Mouse (Mus musculus) liver, adult 2 months (tissue): Measurements from ENCODE around the gene Pa2g4. TPM values are rescaled to one million over a fixed set of nuclear protein-coding genes. Genes with fewer than 3 reads are reported as not detected.
"Not testable (repeated sequence)": the region's sequence is repeated elsewhere in the genome, so short reads cannot be mapped to it uniquely, and the experiment has no call there.

Experiments used
- DNase-seq: peaks from one replicate; pipeline ENCODE4 v3.0.0-alpha.2; 2011; ENCODE audit warnings: low read depth, low spot score; ENCODE audit errors: extremely low read depth
- H3K27ac ChIP-seq: fragments of 200-500 bp; replicated peaks from 2 replicates; pipeline ENCODE4 v1.5.1; 2012; ENCODE audit warnings: low read depth, mild to moderate bottlenecking, control low read depth, inconsistent platforms, low read length; ENCODE audit not compliant: insufficient read depth
- H3K27me3 ChIP-seq: fragments of 200-500 bp; 2 replicates; pipeline ENCODE4 v1.6.1; 2012; ENCODE audit warnings: mild to moderate bottlenecking, moderate library complexity, low read length, inconsistent platforms; ENCODE audit not compliant: control insufficient read depth, insufficient read depth
- H3K36me3 ChIP-seq: fragments of 200-500 bp; 2 replicates; pipeline ENCODE4 v1.6.1; 2012; ENCODE audit warnings: low read length, inconsistent platforms; ENCODE audit not compliant: control insufficient read depth, insufficient read depth
- H3K4me1 ChIP-seq: fragments of 200-500 bp; 2 replicates; pipeline ENCODE4 v1.6.1; 2011; ENCODE audit warnings: low read length; ENCODE audit not compliant: control insufficient read depth, insufficient read depth
- H3K4me3 ChIP-seq: fragments of 200-500 bp; 2 replicates; pipeline ENCODE4 v1.5.1; 2011; ENCODE audit warnings: low read depth, mild to moderate bottlenecking, control low read depth, low read length, moderate library complexity; ENCODE audit not compliant: insufficient read depth
- H3K79me2 ChIP-seq: fragments of 200-500 bp; 2 replicates; pipeline ENCODE4 v1.6.1; 2012; ENCODE audit warnings: inconsistent platforms, mild to moderate bottlenecking, low read length, moderate library complexity; ENCODE audit not compliant: control insufficient read depth, insufficient read depth
- H3K9ac ChIP-seq: fragments of 200-500 bp; 2 replicates; pipeline ENCODE4 v1.6.1; 2012; ENCODE audit warnings: low read depth, mild to moderate bottlenecking, control low read depth, inconsistent platforms, low read length
- CTCF ChIP-seq: fragments of 200-500 bp; IDR thresholded peaks from 2 replicates; pipeline ENCODE4 v1.5.1; 2011; ENCODE audit warnings: low read depth, low read length, control low read depth
- POLR2A ChIP-seq: fragments of 200-500 bp; IDR thresholded peaks from 2 replicates; pipeline ENCODE4 v1.6.1; 2011; ENCODE audit warnings: low read length, control low read depth; ENCODE audit not compliant: insufficient read depth; ENCODE audit errors: extremely low read depth
- WGBS: fragments of 180-500 bp; shearing (Covaris S2); methylation state at CpG from one replicate; pipeline ENCODE4 v1.1.7; 2018; 5-methylcytosine and 5-hydroxymethylcytosine counted together
- polyA plus RNA-seq: library from polyadenylated mRNA; depleted of rRNA; stranded (reverse); fragments of >200 nt; gene quantifications from 2 replicates; pipeline ENCODE4 v1.2.3, GENCODE M21; 2012
- total RNA-seq: library from RNA; depleted of rRNA; stranded (reverse); fragments of >200 nt; gene quantifications from 2 replicates; pipeline ENCODE4 v1.2.3, GENCODE M21; 2014

Pa2g4 gene
- total and polyA plus RNA-seq, 2 experiments = 17.6 to 24.7 TPM

- no peak for DNase-seq
- Histone ChIP-seq H3K36me3 (peaks cover 87% of the 10 kb centered on the region), H3K27ac (no peak overlapping the region), H3K79me2 (no peaks in the 10 kb centered on the region), H3K4me1 (no peaks in the 10 kb centered on the region), H3K4me3 (no peak overlapping the region), H3K27me3 (no peaks in the 10 kb centered on the region), H3K9ac (no peak overlapping the region)
- TF ChIP-seq CTCF (peak; percentile 66; the same call in 1 of the 2 replicates), POLR2A (no peak)
- 92% methylated on average over 2 of the region's 2 CpGs for WGBS
These were observed 9.3 kb upstream of the Pa2g4 start for GRCm38 (mm10) chr10:128575063-128575462.

GRCm38 (mm10) chr10:128565206-128565787, 490 bp downstream of the Pa2g4 start:
- peak; percentile 57 for DNase-seq
- H3K36me3 ChIP-seq = peaks cover 38% of the 10 kb centered on the region
- WGBS = 1% methylated on average over 46 of the region's 46 CpGs

GRCm38 (mm10) chr10:128563544-128563943, 2.2 kb downstream of the Pa2g4 start:
- H3K9ac ChIP-seq = no peak overlapping the region
- no peak for TF ChIP-seq CTCF
- no peaks in the 10 kb centered on the region for H3K27me3 ChIP-seq
- no peak for DNase-seq
- peaks cover 7% of the 10 kb centered on the region; the same call in 1 of the 2 replicates for H3K79me2 ChIP-seq
- no peak overlapping the region for H3K4me3 ChIP-seq
- H3K4me1 ChIP-seq = peaks cover 6% of the 10 kb centered on the region
- H3K36me3 ChIP-seq = peaks cover 39% of the 10 kb centered on the region
- 83% methylated on average over 6 of the region's 6 CpGs for WGBS
- H3K27ac ChIP-seq = no peak overlapping the region

More at GRCm38 (mm10) chr10:128565206-128565787, 490 bp downstream of the Pa2g4 start:
- Histone ChIP-seq H3K4me1 (peaks cover 6% of the 10 kb centered on the region), H3K9ac (peak overlapping the region; percentile 92), H3K27me3 (no peaks in the 10 kb centered on the region), H3K79me2 (peaks cover 7% of the 10 kb centered on the region; the same call in 1 of the 2 replicates), H3K27ac (peak overlapping the region; percentile 69), H3K4me3 (peak overlapping the region; percentile 83)
- 0 out of 2 replicates have a peak, but pooled peaks have one; percentile 8 for TF ChIP-seq POLR2A
- no peak for TF ChIP-seq CTCF

- H3K79me2 ChIP-seq = no peaks in the 10 kb centered on the region
- TF ChIP-seq CTCF = no peak
- no peak for TF ChIP-seq POLR2A
- DNase-seq = no peak
- H3K27me3 ChIP-seq = no peaks in the 10 kb centered on the region
- H3K9ac ChIP-seq = no peak overlapping the region
- H3K36me3 ChIP-seq = peaks cover 35% of the 10 kb centered on the region
- H3K4me3 ChIP-seq = no peak overlapping the region
- 92% methylated on average over 6 of the region's 6 CpGs for WGBS
- H3K27ac ChIP-seq = no peak overlapping the region
- no peaks in the 10 kb centered on the region for H3K4me1 ChIP-seq
These were observed 8.8 kb downstream of the Pa2g4 start for GRCm38 (mm10) chr10:128556963-128557362.

GRCm38 (mm10) chr10:128556286-128556685, 9.5 kb downstream of the Pa2g4 start:
- no peak overlapping the region for H3K4me3 ChIP-seq
- H3K36me3 ChIP-seq = peaks cover 33% of the 10 kb centered on the region
- no peak for TF ChIP-seq POLR2A
- TF ChIP-seq CTCF = no peak
- no peak overlapping the region for H3K9ac ChIP-seq
- no peaks in the 10 kb centered on the region for H3K4me1 ChIP-seq
- no peaks in the 10 kb centered on the region for H3K27me3 ChIP-seq
- DNase-seq = no peak
- H3K27ac ChIP-seq = no peak overlapping the region
- no peaks in the 10 kb centered on the region for H3K79me2 ChIP-seq

GRCm38 (mm10) chr10:128555567-128555966, 10.2 kb downstream of the Pa2g4 start:
- not testable (repeated sequence) for H3K4me3 ChIP-seq, H3K27ac ChIP-seq, H3K9ac ChIP-seq, H3K27me3 ChIP-seq, H3K4me1 ChIP-seq, DNase-seq, H3K79me2 ChIP-seq
- peaks cover 26% of the 10 kb centered on the region for H3K36me3 ChIP-seq
- 83% methylated on average over 1 of the region's 1 CpGs for WGBS

- not testable (repeated sequence) for H3K4me1 ChIP-seq, DNase-seq, H3K79me2 ChIP-seq, H3K27ac ChIP-seq, H3K4me3 ChIP-seq, H3K36me3 ChIP-seq, H3K9ac ChIP-seq, H3K27me3 ChIP-seq
- WGBS = 85% methylated on average over 11 of the region's 11 CpGs
These were observed 15.5 kb downstream of the Pa2g4 start for GRCm38 (mm10) chr10:128550144-128550823.

- not testable (repeated sequence) for H3K4me3 ChIP-seq, DNase-seq, H3K4me1 ChIP-seq, H3K9ac ChIP-seq, H3K27me3 ChIP-seq, H3K27ac ChIP-seq, H3K79me2 ChIP-seq
- H3K36me3 ChIP-seq = peaks cover 14% of the 10 kb centered on the region
- 64% methylated on average over 6 of the region's 6 CpGs for WGBS
These were observed 16.1 kb downstream of the Pa2g4 start for GRCm38 (mm10) chr10:128549682-128550057.
